Mouse (Mus musculus) left cerebral cortex, adult 2 months (tissue): ENCODE data around the gene Kiz. TPM values are rescaled to one million over a fixed set of nuclear protein-coding genes. Genes with fewer than 3 reads are reported as not detected.

Experiments used
- DNase-seq, 2 experiments: peaks; one replicate each; pipeline ENCODE4 v3.0.0; 2021 to 2022; ENCODE audit warnings: low spot score in 2 of 2, mixed read lengths in 1 of 2; ENCODE audit errors: extremely low spot score in 1 of 2
- H3K27ac ChIP-seq: fragments of 200-600 bp; 2 replicates; pipeline ENCODE4 v1.8.1; 2022
- H3K4me3 ChIP-seq: fragments of 200-600 bp; 2 replicates; pipeline ENCODE4 v1.8.1; 2022
- CTCF ChIP-seq: fragments of 200-600 bp; IDR thresholded peaks from 2 replicates; pipeline ENCODE4 v1.8.1; 2022; ENCODE audit warnings: antibody characterized with exemption, mild to moderate bottlenecking, moderate library complexity
- intact Hi-C: fragments of 180-260 bp; cut with DNase I; formaldehyde crosslinking; loops from one replicate; pipeline ENCODE4 v1.15.1; 2025
- total RNA-seq, 2 experiments: library from RNA; stranded (reverse); gene quantifications; 2 replicates each; pipeline ENCODE4 v1.2.3; 2021

Kiz gene
- total RNA-seq, 2 experiments from 2014 or later = 21.6 to 24.8 TPM

DNA sequence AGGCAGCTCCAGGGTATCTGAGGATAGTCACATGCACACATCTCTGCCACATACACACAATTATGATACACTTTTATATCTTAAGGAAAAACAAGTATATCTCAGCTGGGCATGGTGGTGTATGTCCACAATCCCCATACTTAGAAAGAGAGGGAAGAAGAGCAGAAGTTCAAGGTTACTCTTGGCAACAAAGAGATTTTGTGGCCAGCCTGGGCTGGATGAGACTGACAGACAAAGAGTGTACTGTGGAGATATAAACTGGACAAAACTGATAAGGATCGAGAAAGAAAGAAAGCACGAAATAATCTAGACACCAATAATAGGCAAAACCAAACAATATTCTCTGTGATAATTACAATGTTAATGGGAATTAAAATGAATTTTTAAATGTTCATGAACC lies 151.6 kb downstream of the Kiz start:
- intact Hi-C loops = no loop called here
- TF ChIP-seq CTCF = no peak
- Histone ChIP-seq H3K27ac (no peak overlapping the region), H3K4me3 (no peak overlapping the region)
- no peak for DNase-seq

GRCm38 (mm10) chr2:147009084-147009483 lies 153.4 kb downstream of the Kiz start:
- Histone ChIP-seq H3K27ac (no peak overlapping the region), H3K4me3 (no peak overlapping the region)
- no peak for TF ChIP-seq CTCF
- no peak for DNase-seq
- intact Hi-C loops = no loop called here

DNA sequence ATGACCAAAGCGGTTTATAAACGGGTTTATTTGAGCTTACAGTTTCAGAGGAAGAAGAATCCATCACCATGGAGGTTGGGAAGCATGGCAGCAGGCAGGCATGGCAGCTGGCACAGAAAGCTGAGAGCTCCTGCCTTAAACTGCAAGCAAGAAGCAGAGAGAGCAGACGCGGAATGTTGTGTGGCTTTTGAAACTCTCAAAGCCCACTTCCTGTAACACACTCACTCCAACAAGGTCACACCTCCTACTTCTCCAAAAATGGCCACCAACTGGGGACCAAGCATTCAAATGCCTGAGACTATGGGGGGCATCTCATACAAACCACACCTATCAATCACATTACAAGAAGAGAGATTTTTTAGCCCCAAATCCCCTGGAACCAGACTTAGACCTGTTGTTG lies 154.5 kb downstream of the Kiz start:
- Histone ChIP-seq H3K4me3 (no peak overlapping the region), H3K27ac (no peak overlapping the region)
- DNase-seq = no peak
- intact Hi-C loops = no loop called here
- no peak for TF ChIP-seq CTCF

- Histone ChIP-seq H3K4me3 (no peak overlapping the region), H3K27ac (no peak overlapping the region)
- intact Hi-C loops = no loop called here
- DNase-seq = no peak
- no peak for TF ChIP-seq CTCF
These were observed 155.3 kb downstream of the Kiz start for GRCm38 (mm10) chr2:147010952-147011351.

DNA sequence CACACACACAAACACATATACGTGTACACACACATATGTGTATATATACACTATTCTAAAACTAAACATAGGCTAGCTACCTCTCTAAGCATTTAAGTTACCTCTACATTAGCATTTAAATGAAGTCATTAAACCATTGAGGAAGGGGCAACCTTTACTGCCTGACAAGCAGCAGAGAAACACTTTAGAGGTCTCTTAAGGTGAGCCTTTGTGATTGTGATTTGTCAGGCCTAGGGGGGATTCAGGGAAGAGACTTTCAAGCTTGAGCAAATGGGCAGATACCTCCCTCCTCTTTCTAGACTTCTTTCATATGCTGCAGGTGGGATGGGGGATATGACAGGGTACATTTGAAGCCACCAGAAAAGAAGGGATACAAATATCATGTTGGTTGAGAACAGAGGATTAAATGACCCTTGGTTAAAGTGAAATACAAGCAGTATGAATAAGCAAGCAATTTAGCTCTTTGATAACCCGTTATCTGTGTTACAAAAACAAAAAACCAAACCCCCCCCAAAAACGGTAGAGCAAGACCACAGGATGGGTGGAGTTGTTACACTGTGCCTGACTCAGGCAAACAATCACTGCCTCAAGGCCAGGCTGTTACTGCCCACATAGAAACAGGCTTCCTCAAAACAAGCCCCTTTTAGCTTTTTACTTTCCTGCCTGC lies 155.9 kb downstream of the Kiz start:
- H3K4me3 ChIP-seq = peak overlapping the region; percentile 62
- DNase-seq = no peak
- peak overlapping the region; percentile 97 for H3K27ac ChIP-seq
- intact Hi-C loops = no loop called here
- no peak for TF ChIP-seq CTCF

GRCm38 (mm10) chr2:147012141-147012622 lies 156.5 kb downstream of the Kiz start:
- no peak for DNase-seq
- peak overlapping the region; percentile 62 for H3K4me3 ChIP-seq
- peak overlapping the region; percentile 97 for H3K27ac ChIP-seq
- no peak for TF ChIP-seq CTCF
- intact Hi-C loops = no loop called here

DNA sequence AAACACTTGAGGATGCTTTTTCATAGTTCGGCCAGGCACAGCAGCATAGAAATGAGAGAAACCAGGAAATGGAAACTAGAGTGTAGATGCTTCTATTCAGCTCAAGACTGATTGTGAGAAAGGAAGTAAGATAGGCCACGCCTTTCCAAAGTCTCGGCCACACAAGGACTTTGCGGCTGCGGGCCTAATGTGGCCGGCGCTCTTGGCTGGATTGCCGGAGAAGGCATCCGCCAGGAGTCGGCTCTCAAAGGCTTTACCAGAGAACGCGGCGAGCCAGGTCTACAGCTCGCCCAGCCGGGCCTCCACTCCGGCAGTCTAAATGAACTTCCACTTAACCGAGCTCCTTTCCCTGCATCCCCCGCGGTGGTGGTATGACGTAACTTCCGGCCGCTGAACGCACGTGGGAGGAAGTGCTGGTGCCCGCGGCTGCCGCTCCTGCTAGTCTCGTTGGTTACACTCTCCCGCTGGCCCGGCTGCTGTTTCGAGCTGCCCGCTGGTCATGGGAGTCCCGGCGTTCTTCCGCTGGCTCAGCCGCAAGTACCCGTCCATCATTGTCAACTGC lies 157.0 kb downstream of the Kiz start, which contains the start of gene Xrn2:
TSS of gene Xrn2 (plus strand) at position 374 of the 562 bp plus-strand sequence.
- TF ChIP-seq CTCF = no peak
- Histone ChIP-seq H3K27ac (peak within 1 kb of the TSS; percentile 97), H3K4me3 (peak within 1 kb of the TSS; percentile 62)
- intact Hi-C loops = no loop called here
- DNase-seq = peak; percentile 95 to 97

- peak in 1 of 2 experiments; percentile 63 for DNase-seq
- intact Hi-C loops = no loop called here
- peak overlapping the region; percentile 62 for H3K4me3 ChIP-seq
- no peak; the same call in 1 of the 2 replicates for TF ChIP-seq CTCF
- peak overlapping the region; percentile 97 for H3K27ac ChIP-seq
These were observed 157.7 kb downstream of the Kiz start for GRCm38 (mm10) chr2:147013194-147013969.

DNA sequence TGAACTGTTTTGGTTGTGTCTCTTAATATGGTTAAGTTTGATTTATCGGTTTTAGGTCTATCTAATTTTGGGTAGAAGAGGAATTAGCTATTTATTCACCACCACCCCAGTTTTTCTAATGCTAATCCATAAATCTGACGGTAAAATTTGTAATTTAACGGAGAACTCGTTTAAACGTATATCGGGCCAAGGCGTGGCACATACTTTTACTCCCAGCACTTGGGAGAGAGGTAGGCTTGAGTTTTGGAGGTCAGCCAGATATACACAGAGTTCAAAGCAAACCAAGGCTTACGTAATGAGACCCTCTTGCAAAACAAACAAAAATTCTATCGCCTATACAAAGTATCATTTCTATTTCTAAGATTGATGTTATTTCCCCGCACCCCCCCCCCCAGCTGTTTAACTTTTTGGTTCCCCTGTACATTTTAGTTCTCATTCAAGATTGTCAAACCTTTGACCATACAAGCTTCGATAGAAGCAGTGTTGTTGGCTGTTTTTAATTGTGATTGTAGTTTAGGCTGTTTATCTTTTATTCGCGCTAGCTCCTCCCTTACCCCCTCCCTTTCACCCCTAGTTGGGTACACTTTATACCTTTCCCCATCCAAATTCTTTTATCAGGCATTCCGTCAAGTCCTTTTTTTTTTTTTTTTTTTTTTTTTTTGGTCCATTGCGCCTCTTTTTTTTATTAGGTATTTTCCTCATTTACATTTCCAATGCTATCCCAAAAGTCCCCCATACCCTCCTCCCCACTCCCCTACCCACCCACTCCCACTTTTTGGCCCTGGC lies 158.6 kb downstream of the Kiz start:
- no peak overlapping the region for H3K27ac ChIP-seq
- intact Hi-C loops = no loop called here

More for the DNA sequence above, 158.6 kb downstream of the Kiz start:
- no peak for DNase-seq
- H3K4me3 ChIP-seq = peak overlapping the region; percentile 62
- TF ChIP-seq CTCF = no peak

Other genes starting within 250 kb of the Kiz start
- 10 to 100 TPM; 39.5 to 44.2 TPM for gene Xrn2, start 157.1 kb downstream of the Kiz start, total RNA-seq
- gene Nkx2-4, start 229.6 kb downstream of the Kiz start, total RNA-seq = not detected